Mouse (Mus musculus) megakaryocyte, embryonic 14.5 days (primary cell): ENCODE results near the gene Abl2.

Experiments
- FLI1 ChIP-seq: IDR thresholded peaks from 2 replicates; pipeline ENCODE4 v1.6.1; 2012; ENCODE audit warnings: low read length, inconsistent platforms, mixed read lengths
- GATA1 ChIP-seq: IDR thresholded peaks from 3 replicates; pipeline ENCODE4 v1.6.1; 2012; ENCODE audit warnings: mixed read lengths, low read length, inconsistent platforms, borderline replicate concordance

DNA sequence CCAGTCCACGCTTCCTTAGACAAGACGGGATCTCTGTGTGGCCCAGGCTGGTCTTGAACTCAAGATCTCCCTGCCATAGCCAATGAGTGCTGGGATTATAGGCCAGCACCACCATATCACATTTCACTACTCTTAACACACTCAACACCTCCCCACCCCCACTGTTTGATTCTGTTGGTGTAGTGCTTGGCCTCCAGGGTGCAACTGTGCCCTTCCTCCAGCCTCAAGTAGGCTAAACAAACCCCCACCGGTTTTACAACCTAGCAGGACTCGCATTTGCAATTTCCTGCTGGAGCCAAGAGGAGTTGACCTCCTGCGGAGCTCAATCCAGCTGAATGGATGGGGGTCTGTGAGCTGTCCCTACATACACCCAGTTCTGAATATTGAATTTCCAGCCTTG is 110.0 kb downstream of the Abl2 start:
- no peak for TF ChIP-seq GATA1
- no peak for TF ChIP-seq FLI1
